Mouse (Mus musculus): Measurements from ENCODE around the gene Sertad4.

Sertad4 gene

DNA sequence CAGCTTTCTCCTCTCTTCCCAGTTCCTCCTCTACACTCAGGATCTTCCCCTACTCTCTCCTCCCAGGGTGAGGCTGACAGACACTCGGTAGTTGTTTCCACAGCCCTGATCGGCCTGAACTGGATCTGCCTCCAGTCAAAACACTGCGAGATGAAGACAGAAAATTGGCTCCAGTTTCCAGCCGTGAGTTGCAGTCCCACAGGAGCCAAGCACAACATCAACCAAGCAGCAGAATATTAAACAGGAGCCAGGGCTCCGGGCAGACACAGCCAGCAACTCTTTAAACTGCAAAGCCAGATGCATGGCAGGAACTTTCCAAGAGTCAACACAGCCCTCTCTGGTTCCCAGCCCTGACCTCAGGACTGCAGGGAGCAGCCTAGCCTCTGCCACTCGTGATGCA, 3.9 kb downstream of the Sertad4 start:
- peak; percentile 87 to 88 for DNase-seq (ENCODE audit: low spot score in 2 of 2)

DNA sequence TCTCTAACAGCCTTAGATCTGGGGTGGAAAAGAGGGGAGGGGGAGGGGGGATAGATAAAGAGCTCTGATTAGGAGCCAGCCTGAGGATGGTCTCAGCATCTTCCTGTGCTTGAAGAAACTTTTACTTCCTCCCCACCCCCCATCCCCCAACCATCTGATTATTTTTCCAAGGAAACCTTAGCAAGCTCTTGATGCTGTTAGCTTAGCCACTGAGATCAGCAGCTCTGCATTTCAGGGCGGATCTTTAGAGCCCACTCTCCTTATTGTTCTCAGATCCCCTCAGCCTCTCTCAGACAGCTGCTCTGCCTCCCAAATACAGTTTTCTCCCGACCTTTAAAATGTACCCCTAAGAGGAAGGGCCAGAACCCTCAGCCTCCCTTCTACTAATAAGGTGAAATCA, 4.4 kb downstream of the Sertad4 start:
- no peak for DNase-seq (ENCODE audit: low spot score in 2 of 2)

DNA sequence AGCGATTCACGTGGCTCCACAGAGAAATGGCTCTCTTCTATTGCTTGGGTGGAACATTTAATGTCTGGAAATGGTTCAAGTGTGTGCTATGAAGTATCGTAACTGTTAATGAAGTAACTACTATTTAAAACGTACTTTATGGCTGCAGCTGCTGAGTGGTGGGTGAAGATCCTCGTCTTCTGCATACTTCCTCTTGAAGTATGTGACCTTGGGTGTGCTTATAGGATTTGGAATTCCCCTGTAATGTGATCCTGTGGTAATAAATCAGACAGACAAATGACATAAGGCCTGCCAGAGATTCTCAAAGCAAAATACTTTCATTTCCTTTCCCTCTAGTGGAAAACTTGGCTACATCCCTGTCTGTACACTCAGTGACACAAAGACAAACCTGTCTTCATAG, 5.9 kb downstream of the Sertad4 start:
- no peak for DNase-seq (ENCODE audit: low spot score in 2 of 2)

DNA sequence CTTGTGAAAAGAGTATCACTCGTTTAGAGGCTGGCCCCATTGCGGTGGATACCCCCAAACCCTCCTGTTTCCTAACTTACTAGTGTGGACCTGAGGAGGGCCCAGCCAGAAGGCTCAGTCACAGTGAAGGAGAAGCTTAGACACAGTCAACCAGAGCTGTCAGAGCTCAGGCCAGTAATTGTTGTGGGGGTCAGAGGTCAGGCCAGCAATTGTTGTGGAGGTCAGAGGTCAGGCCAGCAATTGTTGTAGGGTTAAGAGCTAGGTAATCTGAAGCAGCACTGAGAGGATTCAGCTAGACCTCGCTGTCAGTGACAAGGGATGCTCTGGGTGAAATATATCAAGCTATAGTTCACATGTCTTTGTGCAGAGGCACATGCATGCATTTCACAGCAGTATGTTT, 8.3 kb downstream of the Sertad4 start:
- no peak for DNase-seq (ENCODE audit: low spot score in 2 of 2)

DNA sequence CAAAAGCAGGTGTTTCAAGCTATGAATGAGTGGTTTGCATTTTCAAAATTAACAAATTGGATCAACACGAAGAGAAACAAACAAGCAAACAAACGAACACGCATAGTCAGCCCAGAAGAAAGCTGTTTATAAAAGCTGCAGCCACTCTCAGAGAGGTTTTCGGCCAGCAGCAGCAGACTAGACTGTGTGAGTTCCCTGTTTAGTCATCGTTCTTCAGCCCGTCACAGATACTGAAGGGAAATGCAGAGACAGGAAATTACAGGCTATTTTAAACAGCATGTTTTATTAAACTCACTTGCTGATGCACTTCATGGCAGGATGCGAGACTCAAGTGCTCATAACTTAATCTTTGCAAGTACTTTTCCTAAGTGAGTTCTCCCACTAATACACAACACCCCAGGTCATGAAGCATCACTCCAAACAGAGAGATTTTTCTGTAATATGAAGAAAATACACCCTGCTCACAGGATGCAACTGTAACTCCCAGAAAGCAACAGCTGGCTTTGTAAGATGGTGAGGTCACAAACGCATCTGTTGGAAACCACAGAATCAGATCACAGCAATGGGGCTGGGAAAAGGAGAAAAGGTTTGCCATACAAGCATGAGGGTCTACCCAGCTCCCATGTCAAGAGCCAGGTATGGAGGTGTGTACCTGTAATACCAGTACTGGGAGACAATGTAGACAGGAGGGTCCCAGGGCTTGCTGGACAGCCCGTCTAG, 14.3 kb downstream of the Sertad4 start:
- no peak for DNase-seq (ENCODE audit: low spot score in 2 of 2)

DNA sequence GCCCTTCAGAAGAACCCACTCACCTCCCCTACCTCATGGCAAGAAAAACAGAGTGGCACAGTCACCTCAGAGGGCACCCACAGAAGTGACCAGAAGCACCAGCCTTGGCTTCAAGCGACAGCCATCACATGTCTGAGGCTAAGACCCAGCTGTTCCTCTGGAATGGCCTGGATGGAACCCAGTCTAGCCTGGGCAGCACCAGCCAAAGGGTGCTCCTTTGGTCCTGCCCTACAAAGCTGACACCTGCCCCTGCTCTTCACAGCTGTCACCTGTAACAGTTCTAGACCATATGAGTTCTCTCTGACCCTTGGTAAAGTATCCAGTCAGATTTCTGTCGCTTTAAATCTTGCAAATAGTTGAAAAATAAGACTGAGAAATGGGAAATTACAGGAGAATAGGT, 14.9 kb downstream of the Sertad4 start:
- DNase-seq (ENCODE audit: low spot score in 2 of 2): no peak

DNA sequence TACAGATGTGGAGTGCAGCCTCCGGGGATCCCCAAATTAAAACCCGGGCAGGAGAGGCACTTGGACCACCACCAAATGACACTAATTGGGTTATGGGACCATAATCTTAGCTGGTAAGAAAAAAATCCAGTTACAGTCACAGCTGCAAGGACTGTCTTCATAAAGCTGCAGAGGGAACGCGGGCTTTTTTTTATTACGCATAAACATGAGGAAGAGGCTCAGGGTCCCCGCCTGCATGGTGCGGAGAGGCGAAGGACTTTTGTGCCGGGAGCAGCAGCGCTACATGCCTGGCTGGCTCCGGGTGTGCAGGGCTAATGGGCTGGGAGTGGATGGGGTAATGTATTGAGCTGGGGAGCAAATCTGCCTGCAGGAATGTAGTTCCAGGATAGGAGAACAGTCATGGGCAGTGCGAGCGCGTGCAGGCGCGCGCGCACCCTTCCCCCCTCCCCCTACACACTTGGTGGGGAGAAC, 20.3 kb downstream of the Sertad4 start:
- DNase-seq (ENCODE audit: low spot score in 2 of 2): no peak

DNA sequence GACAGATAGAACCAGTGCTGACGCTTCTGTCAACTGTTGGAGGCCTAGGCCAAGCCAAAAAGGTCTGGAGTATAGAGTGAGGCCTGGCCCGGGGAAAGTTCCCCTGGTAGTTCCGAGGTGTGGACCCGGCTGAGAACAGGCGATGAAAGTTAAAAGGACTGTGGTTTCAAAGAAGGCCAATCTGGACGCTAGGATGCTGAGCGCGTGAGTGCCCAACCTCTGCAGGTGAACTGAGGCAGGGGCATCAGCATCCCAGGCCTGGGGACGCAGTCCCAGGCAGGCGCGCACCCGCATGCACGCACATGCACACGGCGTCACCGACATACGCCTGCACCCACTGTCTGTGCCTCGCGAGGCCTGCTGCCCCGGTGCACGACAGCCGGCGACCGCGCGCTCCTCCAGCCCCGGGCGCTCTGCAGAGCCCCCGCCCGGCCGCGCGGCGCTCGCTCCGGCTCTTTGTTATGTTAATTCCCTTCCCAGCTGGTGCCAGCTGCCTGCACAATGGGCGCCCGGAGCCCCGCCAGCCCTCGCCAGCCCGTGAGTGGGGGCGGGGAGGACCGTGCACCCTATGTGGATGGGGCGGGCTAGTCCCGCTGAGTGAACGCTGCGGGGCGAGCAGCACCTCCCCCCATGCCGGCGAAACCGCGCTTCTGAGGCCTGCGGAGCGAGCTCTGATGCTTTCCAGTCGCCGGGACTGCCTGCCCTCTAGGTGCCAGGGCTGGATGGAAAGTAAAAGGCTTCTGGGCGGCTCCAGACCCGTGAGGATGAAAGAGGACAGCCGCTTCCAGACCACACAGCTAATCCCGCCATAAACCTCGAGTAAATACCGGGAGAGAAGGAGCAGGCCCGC, 21.0 kb downstream of the Sertad4 start:
- DNase-seq (ENCODE audit: low spot score in 2 of 2): no peak

DNA sequence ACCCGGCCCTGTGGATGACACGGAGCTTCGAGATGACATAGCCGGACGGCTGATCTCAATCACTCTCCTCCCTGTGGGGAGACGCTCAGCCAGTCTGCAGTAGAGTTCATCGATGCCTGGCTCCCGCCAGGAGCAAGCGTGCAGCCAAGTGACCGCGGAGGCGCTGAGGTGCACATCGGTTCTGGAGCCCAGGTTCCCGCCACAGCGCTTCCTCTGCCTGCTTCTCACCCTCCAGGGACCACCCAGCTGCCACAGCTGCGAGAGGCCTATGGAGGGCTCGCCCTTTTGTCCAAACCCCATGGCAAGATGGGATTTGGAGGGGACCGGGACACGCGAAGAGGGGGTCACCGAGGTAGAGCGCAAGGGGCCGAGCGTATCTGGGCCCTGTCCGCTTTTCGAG, 22.0 kb downstream of the Sertad4 start:
- no peak for DNase-seq (ENCODE audit: low spot score in 2 of 2)

DNA sequence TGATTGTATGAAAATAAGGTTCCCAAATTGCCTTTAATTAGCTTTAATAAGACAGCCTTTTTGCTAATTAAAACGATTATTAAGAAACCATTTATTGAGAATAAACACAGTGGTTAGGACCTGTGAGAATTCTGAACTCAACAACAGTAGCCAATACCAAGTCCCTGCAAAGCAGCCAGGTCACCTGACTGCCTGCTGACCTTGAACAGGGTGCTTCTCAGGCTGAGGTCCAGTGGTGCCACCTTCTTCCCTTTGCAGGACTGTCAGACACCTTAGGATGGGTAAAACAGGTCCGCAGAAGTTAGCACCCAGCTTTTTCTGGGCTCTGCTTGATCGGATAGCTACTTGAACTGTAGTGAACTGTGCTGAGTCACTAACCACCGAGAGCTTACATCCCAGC, 22.5 kb downstream of the Sertad4 start:
- DNase-seq (ENCODE audit: low spot score in 2 of 2): no peak

DNA sequence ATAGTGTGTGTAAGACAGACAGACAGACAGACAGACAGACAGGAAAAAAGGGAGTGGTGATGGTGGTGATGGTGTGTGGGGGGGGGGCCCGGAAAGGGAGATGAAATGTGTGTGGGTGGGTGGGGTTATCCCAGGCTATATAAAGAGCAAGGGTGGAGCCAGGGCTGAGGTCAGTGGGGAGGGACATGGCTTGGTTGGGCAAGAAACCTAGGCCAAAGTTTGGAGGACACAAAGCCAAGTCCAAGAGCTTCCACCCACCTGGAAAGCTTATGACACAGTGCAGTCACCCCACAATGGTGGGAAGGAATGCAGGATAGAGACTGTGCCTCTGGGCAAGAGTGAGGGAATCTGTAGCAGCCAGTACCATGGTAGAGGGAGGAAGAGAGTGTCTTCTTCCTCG, 23.2 kb downstream of the Sertad4 start:
- DNase-seq (ENCODE audit: low spot score in 2 of 2): no peak

DNA sequence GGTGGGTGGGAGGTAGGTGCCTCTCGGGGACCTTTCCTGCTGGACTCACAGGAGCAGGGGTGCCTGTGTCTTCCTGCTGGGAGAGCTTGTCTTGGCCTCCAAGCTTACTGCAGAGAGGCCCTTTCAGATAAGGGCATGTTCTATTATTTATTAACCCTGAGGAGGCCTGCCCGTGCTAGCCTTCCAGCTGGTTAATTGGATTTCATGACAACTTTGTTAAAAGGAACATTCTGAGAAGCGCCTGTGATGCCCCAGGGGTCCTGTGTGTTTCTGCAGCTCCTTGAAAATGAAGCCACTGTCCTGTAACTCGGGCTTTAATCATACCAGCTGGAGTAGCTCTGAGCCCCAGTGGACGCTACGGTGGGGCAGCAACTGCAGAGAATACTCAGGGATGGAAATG, 25.1 kb downstream of the Sertad4 start:
- no peak for DNase-seq (ENCODE audit: low spot score in 2 of 2)

DNA sequence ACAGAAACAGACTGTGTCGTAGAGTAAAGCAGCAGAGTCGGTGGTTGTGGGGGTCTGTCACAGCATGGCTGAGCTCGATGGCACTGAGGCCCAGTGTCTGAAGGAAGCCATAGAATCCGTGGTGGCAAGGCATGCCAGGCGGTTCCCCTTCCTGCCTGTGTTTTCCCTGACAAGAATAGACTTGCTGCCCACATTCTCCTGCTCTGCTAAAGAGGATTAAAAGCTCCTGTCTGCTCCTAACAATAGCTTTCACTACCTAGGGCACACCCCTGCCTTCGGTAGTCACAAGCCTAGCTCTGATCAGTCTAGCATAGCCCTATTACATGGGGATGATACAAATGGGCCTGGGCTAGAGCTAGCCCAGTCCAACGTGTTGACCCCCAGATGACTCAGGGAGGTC, 26.6 kb downstream of the Sertad4 start:
- DNase-seq (ENCODE audit: low spot score in 2 of 2): no peak

DNA sequence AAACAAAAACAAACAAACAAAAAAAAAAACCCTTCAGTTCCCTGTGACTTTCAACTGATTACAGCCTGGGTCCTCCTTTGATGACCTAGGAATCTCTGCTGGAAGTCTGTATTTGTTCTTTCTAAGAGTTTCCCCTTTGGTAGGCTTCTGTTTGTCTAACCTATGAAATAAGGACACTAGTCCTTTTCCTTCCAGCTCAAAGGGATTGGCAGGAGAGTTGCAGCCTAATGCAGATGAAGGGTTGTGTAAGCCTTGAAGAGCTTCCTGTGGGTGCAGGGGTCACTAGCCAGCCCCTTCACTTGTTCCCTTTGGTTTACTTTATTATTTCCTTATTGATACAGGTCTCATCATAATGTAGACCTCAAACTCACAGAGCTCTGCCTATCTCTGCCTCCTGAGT, 27.6 kb downstream of the Sertad4 start:
- DNase-seq (ENCODE audit: low spot score in 2 of 2): no peak

DNA sequence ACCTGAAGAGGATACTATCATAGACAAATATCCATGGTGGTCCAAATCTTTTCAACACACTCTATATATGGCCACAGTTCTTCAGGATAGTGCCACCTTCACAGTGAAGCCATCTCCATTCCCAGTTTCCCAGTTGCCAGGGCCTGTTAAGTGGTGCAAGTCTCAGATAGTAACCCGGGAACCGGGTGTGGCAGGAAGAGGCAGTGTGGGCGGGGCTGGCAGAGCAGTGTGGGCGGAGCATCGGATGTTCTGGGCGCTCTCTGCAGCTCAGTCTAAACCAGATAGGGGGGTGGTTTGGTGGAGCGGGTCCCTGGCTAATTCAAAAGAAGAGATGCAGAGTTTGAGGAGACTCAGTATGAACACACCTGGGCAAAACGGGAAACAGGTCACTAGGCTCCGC, 29.8 kb downstream of the Sertad4 start:
- DNase-seq (ENCODE audit: low spot score in 2 of 2): no peak

DNA sequence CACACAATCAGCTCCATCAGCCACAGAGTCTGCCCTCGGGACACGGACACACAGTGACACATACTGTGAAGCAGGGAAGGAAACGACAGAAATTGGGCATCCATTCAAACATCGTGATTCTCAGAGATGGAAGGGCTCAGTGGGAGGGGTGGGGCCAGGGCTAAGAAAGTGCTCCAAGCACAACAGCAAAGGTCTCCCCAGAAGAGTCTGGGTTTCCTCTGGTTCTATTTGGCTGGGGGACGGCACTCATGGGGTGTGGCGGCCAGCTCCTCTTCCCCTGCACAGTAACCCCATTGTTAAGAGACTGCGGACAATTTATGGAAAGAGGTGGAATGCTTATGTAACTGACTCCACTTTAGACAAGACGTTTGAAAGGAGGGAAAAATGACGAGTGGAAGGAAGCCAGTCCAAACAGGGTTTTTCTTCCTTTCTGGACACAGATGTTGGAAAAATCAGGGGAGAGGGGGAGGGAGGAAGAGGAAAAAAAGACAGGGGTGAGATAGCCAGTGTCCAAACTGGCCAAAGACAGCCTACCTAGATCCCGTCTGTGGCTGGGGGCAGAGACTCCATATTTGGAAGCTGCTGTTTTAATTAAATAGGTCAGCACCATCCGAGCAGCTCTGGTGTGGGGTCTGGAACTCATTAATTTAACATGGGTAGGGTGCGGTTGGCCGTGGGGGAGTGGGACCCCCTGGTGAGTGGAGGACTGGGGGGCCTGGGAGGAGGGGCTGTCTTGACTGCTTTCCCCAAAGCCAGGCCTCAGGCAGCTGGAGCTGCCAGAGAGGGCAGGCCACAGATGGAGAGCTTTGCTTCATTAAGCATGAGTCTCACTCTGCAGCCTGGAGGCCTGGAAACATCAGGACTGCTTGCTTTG, 32.7 kb downstream of the Sertad4 start:
- DNase-seq (ENCODE audit: low spot score in 2 of 2): peak; percentile 84 to 90

DNA sequence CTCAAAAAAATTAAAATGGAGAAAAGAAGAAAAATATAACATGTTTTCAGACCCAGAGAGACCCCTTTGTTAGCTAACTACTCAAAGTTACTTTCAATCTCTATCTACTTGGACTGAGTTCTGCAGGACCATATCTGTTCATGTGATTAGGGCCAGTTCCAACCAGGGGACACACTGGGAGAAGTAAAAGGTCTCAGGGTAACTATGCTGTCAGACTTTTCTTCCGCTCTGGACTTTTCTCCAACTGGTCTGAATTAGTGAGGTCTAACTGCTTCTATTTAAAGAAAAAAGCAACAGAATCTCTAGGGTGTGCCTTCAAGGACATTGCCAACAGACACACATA, 33.3 kb downstream of the Sertad4 start:
- DNase-seq (ENCODE audit: low spot score in 2 of 2): no peak

DNA sequence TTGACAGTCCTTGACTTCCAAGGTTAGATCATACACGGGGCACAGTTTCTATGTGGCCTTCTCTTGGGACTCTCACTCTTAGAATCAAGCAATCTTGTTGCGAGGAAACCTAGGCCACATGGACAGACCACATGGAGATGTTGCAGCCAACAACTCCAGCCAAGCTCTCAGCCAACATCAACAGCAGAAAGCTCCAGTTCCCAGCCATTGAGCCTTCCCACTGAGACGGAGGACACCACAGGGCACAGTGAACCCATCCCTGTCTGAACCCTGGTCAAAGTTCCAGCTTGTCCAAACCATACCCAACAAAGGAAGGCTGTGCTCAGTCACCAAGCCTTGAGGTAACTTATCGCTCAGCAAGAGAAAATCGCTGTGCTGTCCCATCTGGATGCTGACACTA, 37.2 kb downstream of the Sertad4 start:
- DNase-seq (ENCODE audit: low spot score in 2 of 2): peak; percentile 36 to 49

DNA sequence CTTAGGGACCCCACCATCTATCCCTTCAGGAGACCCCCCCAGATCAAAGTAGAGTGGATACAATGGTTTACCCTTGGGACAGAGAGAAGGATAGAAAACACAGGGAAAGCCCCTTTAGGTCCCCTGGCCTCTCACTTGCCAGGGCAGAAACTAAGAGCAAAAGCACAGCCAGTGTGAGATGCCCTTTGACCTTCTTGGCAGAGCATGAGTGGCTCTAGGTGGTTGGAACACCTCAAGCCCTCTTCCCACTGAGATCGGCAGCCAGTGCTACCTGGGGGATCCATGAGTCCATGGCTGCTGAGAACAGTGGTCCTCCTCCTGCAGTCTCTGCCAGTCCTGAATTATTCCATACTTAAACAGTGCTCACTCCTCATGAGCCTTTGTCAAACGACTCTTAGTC, 39.8 kb downstream of the Sertad4 start:
- DNase-seq (ENCODE audit: low spot score in 2 of 2): no peak

DNA sequence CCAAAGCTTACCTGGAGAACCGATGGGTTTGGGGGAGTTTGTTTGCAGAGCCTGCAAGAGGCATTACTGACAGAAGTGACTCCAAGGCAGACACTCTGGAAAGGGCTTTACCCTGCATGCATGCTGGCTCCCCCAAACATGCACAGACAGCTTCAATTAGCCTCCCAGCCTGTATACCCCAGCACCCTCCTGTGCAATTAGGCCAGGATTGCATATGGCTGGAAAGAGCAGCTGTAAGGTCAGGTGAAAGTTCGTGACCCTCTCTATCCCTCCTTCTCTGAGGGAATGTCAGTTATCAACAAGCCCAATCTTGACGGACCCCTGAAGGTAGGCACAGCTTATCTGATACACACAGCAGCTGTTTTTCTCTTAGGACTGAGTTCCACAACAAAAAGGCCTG, 40.9 kb downstream of the Sertad4 start:
- DNase-seq (ENCODE audit: low spot score in 2 of 2): no peak

DNA sequence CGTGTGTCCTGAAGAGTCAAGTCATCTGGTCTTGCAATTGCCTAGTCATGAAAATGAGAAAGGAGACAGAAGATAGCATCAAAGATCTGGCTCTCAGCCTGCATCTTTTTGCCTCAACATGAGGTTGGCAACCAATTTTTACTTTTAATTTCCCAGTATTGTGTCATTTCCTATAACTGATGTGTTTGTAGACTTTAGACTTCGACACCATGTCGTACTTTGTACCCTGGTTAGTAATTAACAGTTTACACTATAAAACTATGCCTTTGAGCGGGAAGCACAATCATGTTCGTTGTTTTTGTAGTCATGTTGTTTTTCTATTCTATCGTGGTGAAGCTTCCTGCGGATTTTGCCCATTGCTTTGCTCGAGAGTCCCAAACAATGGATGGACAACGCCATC, 42.8 kb downstream of the Sertad4 start:
- no peak for DNase-seq (ENCODE audit: low spot score in 2 of 2)

DNA sequence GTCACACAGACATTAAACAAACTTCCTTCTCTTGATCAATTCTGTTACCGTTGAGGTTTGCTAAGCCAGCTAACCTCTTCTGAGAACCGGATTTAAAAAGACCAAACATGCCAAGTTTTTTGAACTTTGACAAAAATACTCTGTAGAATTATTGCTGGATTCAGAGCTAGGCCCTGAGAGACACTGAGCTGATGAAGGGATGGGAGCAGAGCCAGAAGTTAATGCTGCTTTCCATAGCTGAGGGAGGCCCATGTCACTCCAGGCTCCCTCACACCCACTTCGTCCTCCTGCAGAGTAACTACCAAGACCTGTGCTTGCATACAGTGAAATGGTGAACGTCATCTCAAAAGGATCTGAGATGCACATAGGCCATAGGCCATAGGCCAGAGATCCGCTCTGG, 43.3 kb downstream of the Sertad4 start:
- DNase-seq (ENCODE audit: low spot score in 2 of 2): no peak
